ENCODE assay signal across 8 mouse cellular contexts in genomic region chrX:73718271-73718670, GRCm38 (mm10). TPM values are rescaled to one million over a fixed set of nuclear protein-coding genes. Genes with fewer than 3 reads are reported as not detected.
DNase-seq lines count a peak whose midpoint lies in the region; ATAC-seq and TF ChIP-seq lines count a peak whose summit lies in the region.

No protein-coding gene starts in this region.

- H3K27ac ChIP-seq in embryonic facial prominence, embryonic 12.5 days = no peak overlapping the region
- no peak overlapping the region for H3K27ac ChIP-seq in embryonic facial prominence, embryonic 10.5 days (replicated peaks)
- no peak overlapping the region for H3K27ac ChIP-seq in hindbrain, embryonic 12.5 days

- 62% methylated on average over 3 of the region's 3 CpGs for WGBS in embryonic facial prominence, embryonic 12.5 days
- 54% methylated on average over 3 of the region's 3 CpGs for WGBS in embryonic facial prominence, embryonic 10.5 days
- WGBS in hindbrain, embryonic 12.5 days = 41% methylated on average over 3 of the region's 3 CpGs
- WGBS in lung, adult 2 months = 47% methylated on average over 3 of the region's 3 CpGs

- no peak for TF ChIP-seq CTCF in lung, adult 2 months (IDR thresholded peaks at IDR 0.05; ENCODE audit: insufficient read depth, low read length)

- ATAC-seq in embryonic facial prominence, embryonic 12.5 days (ENCODE audit: insufficient number of reproducible peaks, insufficient read depth, low FRiP score, low TSS enrichment) = no peak
- no peak for ATAC-seq in hindbrain, embryonic 12.5 days (ENCODE audit: low FRiP score)

- no peaks in the 10 kb centered on the region for H3K9me3 ChIP-seq in embryonic facial prominence, embryonic 12.5 days
- H3K9me3 ChIP-seq in embryonic facial prominence, embryonic 10.5 days = no peaks in the 10 kb centered on the region
- H3K9me3 ChIP-seq in hindbrain, embryonic 12.5 days (replicated peaks) = no peaks in the 10 kb centered on the region

- no peak for TF ChIP-seq POLR2A in lung, adult 2 months (IDR thresholded peaks at IDR 0.05; ENCODE audit: borderline replicate concordance, extremely low read depth, low read depth, low read length)

- H3K27me3 ChIP-seq in embryonic facial prominence, embryonic 12.5 days = no peaks in the 10 kb centered on the region
- H3K27me3 ChIP-seq in embryonic facial prominence, embryonic 10.5 days (replicated peaks; ENCODE audit: low read depth, poor library complexity, severe bottlenecking) = peaks cover 23% of the 10 kb centered on the region
- H3K27me3 ChIP-seq in hindbrain, embryonic 12.5 days = no peaks in the 10 kb centered on the region

- no peaks in the 10 kb centered on the region for H3K36me3 ChIP-seq in embryonic facial prominence, embryonic 12.5 days
- peaks cover 4% of the 10 kb centered on the region for H3K36me3 ChIP-seq in embryonic facial prominence, embryonic 10.5 days (replicated peaks)
- H3K36me3 ChIP-seq in hindbrain, embryonic 12.5 days = no peaks in the 10 kb centered on the region

- no peak overlapping the region for H3K9ac ChIP-seq in embryonic facial prominence, embryonic 12.5 days
- H3K9ac ChIP-seq in hindbrain, embryonic 12.5 days = no peak overlapping the region

- no peak for DNase-seq in embryonic facial prominence, embryonic 10.5 days (ENCODE audit: low spot score)
- peak; percentile 28 for DNase-seq in 416B (ENCODE audit: low read depth)
- peak; percentile 7 for DNase-seq in cerebellum, postnatal 36 days
- DNase-seq in lung, adult 2 months = peak; percentile 17
- no peak for DNase-seq in right cerebral cortex, postnatal 4 days
- no peak for DNase-seq in left cerebral cortex, adult 18-20 months (ENCODE audit: low spot score in 2 of 2)

- no peak overlapping the region for H3K4me3 ChIP-seq in embryonic facial prominence, embryonic 12.5 days
- no peak overlapping the region for H3K4me3 ChIP-seq in embryonic facial prominence, embryonic 10.5 days
- H3K4me3 ChIP-seq in hindbrain, embryonic 12.5 days = no peak overlapping the region
- peak overlapping the region; percentile 87 for H3K4me3 ChIP-seq in lung, adult 2 months (replicated peaks; ENCODE audit: extremely low read depth, low read depth, low read length)

- peak overlapping the region; percentile 59 for H3K4me2 ChIP-seq in embryonic facial prominence, embryonic 12.5 days (replicated peaks)
- H3K4me2 ChIP-seq in hindbrain, embryonic 12.5 days (replicated peaks) = peak overlapping the region; percentile 13; the same call in 1 of the 2 replicates

- peaks cover 22% of the 10 kb centered on the region for H3K4me1 ChIP-seq in embryonic facial prominence, embryonic 12.5 days
- peaks cover 37% of the 10 kb centered on the region for H3K4me1 ChIP-seq in embryonic facial prominence, embryonic 10.5 days
- peaks cover 28% of the 10 kb centered on the region for H3K4me1 ChIP-seq in hindbrain, embryonic 12.5 days
- peaks cover 17% of the 10 kb centered on the region for H3K4me1 ChIP-seq in lung, adult 2 months (ENCODE audit: control insufficient read depth, insufficient read depth, low read length)

RNA-seq across cellular contexts. Expression of gene Abcd1, which starts 1.9 kb away (rescaled TPM):
- 14.9 and 15.1 TPM in 2 replicates for polyA plus RNA-seq in embryonic facial prominence, embryonic 12.5 days (2016; fragmentation: Nextera tagmentation; extraction: Ambion mirVana)
- polyA plus RNA-seq in embryonic facial prominence, embryonic 10.5 days (2016; fragmentation: Nextera tagmentation; extraction: Ambion mirVana) = 8.1 and 10.4 TPM in 2 replicates
- polyA plus RNA-seq in hindbrain, embryonic 12.5 days (2016; fragmentation: Nextera tagmentation; extraction: Ambion mirVana) = 12.7 and 14.0 TPM in 2 replicates
- 49.9 and 53.6 TPM in 2 replicates for polyA plus RNA-seq in lung, adult 2 months (2012; rRNA removed)
- 10 to 100 TPM; 10.2 to 12.3 TPM for total RNA-seq in left cerebral cortex, adult 18-20 months (2021)

RNA-seq across cellular contexts. Expression of gene Bcap31, which starts 2.3 kb away (rescaled TPM):
- polyA plus RNA-seq in embryonic facial prominence, embryonic 12.5 days (2016; fragmentation: Nextera tagmentation; extraction: Ambion mirVana) = 164 and 171 TPM in 2 replicates
- 152 and 153 TPM in 2 replicates for polyA plus RNA-seq in embryonic facial prominence, embryonic 10.5 days (2016; fragmentation: Nextera tagmentation; extraction: Ambion mirVana)
- polyA plus RNA-seq in hindbrain, embryonic 12.5 days (2016; fragmentation: Nextera tagmentation; extraction: Ambion mirVana) = 132 and 136 TPM in 2 replicates
- polyA plus RNA-seq in lung, adult 2 months (2012; rRNA removed) = 39.7 and 71.0 TPM in 2 replicates
- total RNA-seq in left cerebral cortex, adult 18-20 months (2021) = 10 to 100 TPM; 79.2 to 91.3 TPM

RNA-seq across cellular contexts. Expression of gene Plxnb3, which starts 38.6 kb away (rescaled TPM):
- 0.24 and 0.29 TPM in 2 replicates for polyA plus RNA-seq in embryonic facial prominence, embryonic 12.5 days (2016; fragmentation: Nextera tagmentation; extraction: Ambion mirVana)
- 0.08 and 0.14 TPM in 2 replicates for polyA plus RNA-seq in embryonic facial prominence, embryonic 10.5 days (2016; fragmentation: Nextera tagmentation; extraction: Ambion mirVana)
- 0.21 and 0.25 TPM in 2 replicates for polyA plus RNA-seq in hindbrain, embryonic 12.5 days (2016; fragmentation: Nextera tagmentation; extraction: Ambion mirVana)
- polyA plus RNA-seq in lung, adult 2 months (2012; rRNA removed) = 1.3 and 1.4 TPM in 2 replicates
- total RNA-seq in left cerebral cortex, adult 18-20 months (2021) = 1 to 10 TPM; 7.7 to 7.9 TPM

RNA-seq across cellular contexts. Expression of gene Slc6a8, which starts 45.3 kb away (rescaled TPM):
- 8.3 and 9.0 TPM in 2 replicates for polyA plus RNA-seq in embryonic facial prominence, embryonic 12.5 days (2016; fragmentation: Nextera tagmentation; extraction: Ambion mirVana)
- 4.7 and 5.6 TPM in 2 replicates for polyA plus RNA-seq in embryonic facial prominence, embryonic 10.5 days (2016; fragmentation: Nextera tagmentation; extraction: Ambion mirVana)
- 6.6 and 7.7 TPM in 2 replicates for polyA plus RNA-seq in hindbrain, embryonic 12.5 days (2016; fragmentation: Nextera tagmentation; extraction: Ambion mirVana)
- polyA plus RNA-seq in lung, adult 2 months (2012; rRNA removed) = 47.8 and 59.1 TPM in 2 replicates
- 100 to 1,000 TPM in 1 of 2 experiments, 10 to 100 TPM in 1; 95.9 to 102 TPM for total RNA-seq in left cerebral cortex, adult 18-20 months (2021)

RNA-seq across cellular contexts. Expression of gene Srpk3, which starts 55.9 kb away (rescaled TPM):
- polyA plus RNA-seq in embryonic facial prominence, embryonic 12.5 days (2016; fragmentation: Nextera tagmentation; extraction: Ambion mirVana) = 5.6 and 9.6 TPM in 2 replicates
- 1.00 and 2.0 TPM in 2 replicates for polyA plus RNA-seq in embryonic facial prominence, embryonic 10.5 days (2016; fragmentation: Nextera tagmentation; extraction: Ambion mirVana)
- 2.7 and 5.4 TPM in 2 replicates for polyA plus RNA-seq in hindbrain, embryonic 12.5 days (2016; fragmentation: Nextera tagmentation; extraction: Ambion mirVana)
- 7.1 and 13.1 TPM in 2 replicates for polyA plus RNA-seq in lung, adult 2 months (2012; rRNA removed)
- total RNA-seq in left cerebral cortex, adult 18-20 months (2021) = 10 to 100 TPM in 1 of 2 experiments, 1 to 10 TPM in 1; 4.9 to 10.1 TPM

Comparison
In these comparisons a context has a peak if more than half of its experiments do, and no peak if none do; other contexts are left out.
1. DNase-seq: peak in 416B (single experiment), cerebellum, postnatal 36 days (2 of 2) and lung, adult 2 months (single experiment); none in embryonic facial prominence, embryonic 10.5 days (single experiment), right cerebral cortex, postnatal 4 days (single experiment) and left cerebral cortex, adult 18-20 months (0 of 2).